Mouse (Mus musculus): Measurements from ENCODE around the gene Fthl17f. TPM values are rescaled to one million over a fixed set of nuclear protein-coding genes. Genes with fewer than 3 reads are reported as not detected.

Gene Fthl17f
- polyA plus RNA-seq (2012; fragmentation: generic; extraction: Trizol) = not detected

GRCm38 (mm10) chrX:9062715-9063114 is at the start of gene Fthl17f:
TSS of gene Fthl17f (plus strand) at chrX:9063015.

GRCm38 (mm10) chrX:9033193-9033592 is 29.6 kb upstream of the Fthl17f start, which contains the start of gene Fthl17e:
TSS of gene Fthl17e (plus strand) at chrX:9033493.

GRCm38 (mm10) chrX:9104262-9104661 is 41.4 kb downstream of the Fthl17f start, which contains the start of gene 4930402K13Rik:
TSS of gene 4930402K13Rik (plus strand) at chrX:9104562.

Other genes with a start within 250 kb of the Fthl17f start
- not detected for gene Gm6592, start 219.0 kb upstream of the Fthl17f start, polyA plus RNA-seq (2012; fragmentation: generic; extraction: Trizol)
- gene Gm5751, start 188.8 kb upstream of the Fthl17f start, polyA plus RNA-seq (2012; fragmentation: generic; extraction: Trizol) = under 1 TPM in 1 of 2 experiments, not detected in 1; 0.15 TPM
- 1 to 10 TPM; 1.2 to 4.9 TPM for gene B630019K06Rik, start 170.6 kb upstream of the Fthl17f start, polyA plus RNA-seq (2012; fragmentation: generic; extraction: Trizol)
- not detected for gene Fthl17b, start 100.0 kb upstream of the Fthl17f start, polyA plus RNA-seq (2012; fragmentation: generic; extraction: Trizol)
- gene Fthl17c, start 86.5 kb upstream of the Fthl17f start, polyA plus RNA-seq (2012; fragmentation: generic; extraction: Trizol) = not detected
- under 1 TPM in 1 of 2 experiments, not detected in 1; 0.06 TPM for gene Fthl17d, start 76.3 kb upstream of the Fthl17f start, polyA plus RNA-seq (2012; fragmentation: generic; extraction: Trizol)
- gene Fthl17e, start 29.5 kb upstream of the Fthl17f start, polyA plus RNA-seq (2012; fragmentation: generic; extraction: Trizol) = under 1 TPM; 0.05 to 0.07 TPM
- gene 4930402K13Rik, start 41.5 kb downstream of the Fthl17f start, polyA plus RNA-seq (2012; fragmentation: generic; extraction: Trizol) = not detected
- gene Lancl3, start 136.9 kb downstream of the Fthl17f start, polyA plus RNA-seq (2012; fragmentation: generic; extraction: Trizol) = under 1 TPM; 0.02 to 0.15 TPM
- gene Gm14862, start 193.9 kb downstream of the Fthl17f start, polyA plus RNA-seq (2012; fragmentation: generic; extraction: Trizol) = not detected
- under 1 TPM in 1 of 2 experiments, not detected in 1; 0.01 TPM for gene Xk, start 209.7 kb downstream of the Fthl17f start, polyA plus RNA-seq (2012; fragmentation: generic; extraction: Trizol)
- gene H2al1m, start 220.7 kb downstream of the Fthl17f start, polyA plus RNA-seq (2012; fragmentation: generic; extraction: Trizol) = not detected

Measured in C3H10T1/2 (cell line).